8 mouse cellular contexts compared by ENCODE assay signal in the genomic region with DNA sequence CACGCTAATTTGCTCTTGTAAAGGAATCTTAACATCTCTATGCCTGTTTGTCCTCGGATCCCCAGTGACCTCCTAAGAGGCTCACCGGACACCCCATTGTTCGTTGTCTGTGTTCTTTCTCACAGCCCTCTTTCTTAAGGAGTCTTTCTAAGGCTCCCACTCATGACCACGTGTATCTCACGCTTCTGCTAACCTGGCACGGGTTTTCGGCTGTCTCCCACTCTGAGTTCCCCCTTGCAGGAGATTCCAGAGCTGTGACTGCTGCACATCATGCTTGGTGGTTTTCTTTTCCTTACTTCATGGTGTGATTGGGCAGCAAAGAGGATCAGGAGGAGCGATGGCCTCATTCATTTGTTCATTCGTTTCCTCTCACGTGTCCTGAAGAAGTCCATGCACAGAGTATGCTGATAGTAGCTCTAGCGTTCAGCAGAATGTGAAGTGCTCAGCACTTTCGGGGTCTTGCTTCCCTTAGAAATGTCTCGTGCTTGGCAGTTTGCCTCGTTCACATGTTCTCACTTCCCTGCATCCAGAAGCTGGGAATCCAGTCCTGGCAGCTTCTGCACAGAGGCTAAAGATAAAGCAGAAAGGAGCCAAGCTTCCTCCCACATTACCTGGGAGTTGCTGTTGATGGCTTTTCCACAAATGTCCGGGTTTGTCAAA.
DNase-seq lines count a peak whose midpoint lies in the region; ATAC-seq and TF ChIP-seq lines count a peak whose summit lies in the region.

No protein-coding gene starts in this region.

- WGBS in embryonic facial prominence, embryonic 14.5 days, result 13% methylated on average over 16 of the region's 16 CpGs
- 17% methylated on average over 16 of the region's 16 CpGs for WGBS in heart, embryonic 12.5 days
- 32% methylated on average over 16 of the region's 16 CpGs for WGBS in liver, embryonic 14.5 days (ENCODE audit: insufficient replicate concordance)
- WGBS in neural tube, embryonic 12.5 days, result 19% methylated on average over 16 of the region's 16 CpGs

- peak; percentile 60 for ATAC-seq in embryonic facial prominence, embryonic 14.5 days (ENCODE audit: low read depth)
- peak; percentile 77; the same call in 1 of the 2 replicates for ATAC-seq in heart, embryonic 12.5 days (ENCODE audit: insufficient number of reproducible peaks, low FRiP score)
- ATAC-seq in liver, embryonic 14.5 days (ENCODE audit: insufficient read depth), result no peak
- ATAC-seq in neural tube, embryonic 12.5 days (ENCODE audit: low FRiP score, low read depth), result no peak
- no peak for ATAC-seq in cerebellum, adult (ENCODE audit: insufficient number of reproducible peaks, low FRiP score, low TSS enrichment)

- H3K27me3 ChIP-seq in embryonic facial prominence, embryonic 14.5 days (replicated peaks; ENCODE audit: control insufficient read depth, insufficient read depth, low read length), result no peaks in the 10 kb centered on the region
- peaks cover 14% of the 10 kb centered on the region for H3K27me3 ChIP-seq in heart, embryonic 12.5 days (replicated peaks)
- peaks cover 12% of the 10 kb centered on the region for H3K27me3 ChIP-seq in liver, embryonic 14.5 days (ENCODE audit: control insufficient read depth, insufficient read depth, low read length)
- H3K27me3 ChIP-seq in neural tube, embryonic 12.5 days (replicated peaks), result peaks cover 10% of the 10 kb centered on the region; the same call in 1 of the 2 replicates

- 0 out of 2 replicates have a peak overlapping the region, but pooled peaks have one; percentile 20 for H3K9ac ChIP-seq in embryonic facial prominence, embryonic 14.5 days (ENCODE audit: low read depth, low read length)
- H3K9ac ChIP-seq in heart, embryonic 12.5 days, result peak overlapping the region; percentile 42; the same call in 1 of the 2 replicates
- H3K9ac ChIP-seq in liver, embryonic 14.5 days (replicated peaks), result no peak overlapping the region
- H3K9ac ChIP-seq in neural tube, embryonic 12.5 days, result no peak overlapping the region

- H3K4me3 ChIP-seq in brown adipose tissue, adult 24 weeks (ENCODE audit: insufficient read depth, low read depth, low read length), result peak overlapping the region; percentile 33
- H3K4me3 ChIP-seq in embryonic facial prominence, embryonic 14.5 days (ENCODE audit: low read depth, low read length), result peak overlapping the region; percentile 10; the same call in 1 of the 2 replicates
- peak overlapping the region; percentile 14; the same call in 1 of the 2 replicates for H3K4me3 ChIP-seq in heart, embryonic 12.5 days
- no peak overlapping the region for H3K4me3 ChIP-seq in liver, embryonic 14.5 days (ENCODE audit: insufficient read depth in 1 of 2, low read depth in 2 of 2, low read length in 2 of 2)
- H3K4me3 ChIP-seq in neural tube, embryonic 12.5 days, result no peak overlapping the region

- peak; percentile 92 for DNase-seq in embryonic facial prominence, embryonic 14.5 days (ENCODE audit: low spot score)
- DNase-seq in kidney, adult 9 months, result peak; percentile 80
- no peak for DNase-seq in liver, embryonic 14.5 days (ENCODE audit: low read depth in 3 of 3, low spot score in 3 of 3)
- no peak for DNase-seq in spleen, postnatal 4 days (ENCODE audit: low spot score in 2 of 2)

- peaks cover 13% of the 10 kb centered on the region for H3K4me1 ChIP-seq in brown adipose tissue, adult 24 weeks (ENCODE audit: control insufficient read depth, insufficient read depth, insufficient read length, low read length)
- H3K4me1 ChIP-seq in embryonic facial prominence, embryonic 14.5 days (ENCODE audit: control insufficient read depth, insufficient read depth, low read length), result peaks cover 36% of the 10 kb centered on the region
- peaks cover 32% of the 10 kb centered on the region for H3K4me1 ChIP-seq in heart, embryonic 12.5 days (replicated peaks)
- H3K4me1 ChIP-seq in liver, embryonic 14.5 days (replicated peaks; ENCODE audit: control insufficient read depth in 2 of 2, insufficient read depth in 2 of 2, low read length in 1 of 2), result peaks cover 3 to 15% of the 10 kb centered on the region in 2 experiments
- peaks cover 30% of the 10 kb centered on the region for H3K4me1 ChIP-seq in neural tube, embryonic 12.5 days

- H3K27ac ChIP-seq in brown adipose tissue, adult 24 weeks (replicated peaks; ENCODE audit: low read depth, low read length), result peak overlapping the region; percentile 70
- H3K27ac ChIP-seq in embryonic facial prominence, embryonic 14.5 days (replicated peaks; ENCODE audit: low read depth, low read length), result peak overlapping the region; percentile 74
- H3K27ac ChIP-seq in heart, embryonic 12.5 days (ENCODE audit: poor library complexity, severe bottlenecking), result peak overlapping the region; percentile 48; the same call in 1 of the 2 replicates
- H3K27ac ChIP-seq in liver, embryonic 14.5 days, result no peak overlapping the region
- no peak overlapping the region for H3K27ac ChIP-seq in neural tube, embryonic 12.5 days

- TF ChIP-seq EP300 in liver, embryonic 14.5 days (IDR thresholded peaks at IDR 0.05; ENCODE audit: low read depth), result 0 out of 2 replicates have a peak, but pooled peaks have one; percentile 8

- peak overlapping the region; percentile 53 for H3K4me2 ChIP-seq in embryonic facial prominence, embryonic 14.5 days (ENCODE audit: low read depth, low read length)
- peak overlapping the region; percentile 57 for H3K4me2 ChIP-seq in heart, embryonic 12.5 days
- H3K4me2 ChIP-seq in liver, embryonic 14.5 days (ENCODE audit: low read depth), result no peak overlapping the region
- H3K4me2 ChIP-seq in neural tube, embryonic 12.5 days (replicated peaks), result peak overlapping the region; percentile 52

- no peaks in the 10 kb centered on the region for H3K9me3 ChIP-seq in embryonic facial prominence, embryonic 14.5 days (ENCODE audit: control insufficient read depth, low read length)
- no peaks in the 10 kb centered on the region for H3K9me3 ChIP-seq in heart, embryonic 12.5 days (replicated peaks)
- H3K9me3 ChIP-seq in liver, embryonic 14.5 days (ENCODE audit: control insufficient read depth, low read length), result no peaks in the 10 kb centered on the region
- H3K9me3 ChIP-seq in neural tube, embryonic 12.5 days, result no peaks in the 10 kb centered on the region

- no peaks in the 10 kb centered on the region for H3K36me3 ChIP-seq in embryonic facial prominence, embryonic 14.5 days (ENCODE audit: control insufficient read depth, insufficient read depth, low read length)
- H3K36me3 ChIP-seq in heart, embryonic 12.5 days, result no peaks in the 10 kb centered on the region
- H3K36me3 ChIP-seq in liver, embryonic 14.5 days (replicated peaks; ENCODE audit: control insufficient read depth, insufficient read depth, low read depth), result no peaks in the 10 kb centered on the region
- no peaks in the 10 kb centered on the region for H3K36me3 ChIP-seq in neural tube, embryonic 12.5 days

- no peak for TF ChIP-seq CTCF in liver, embryonic 14.5 days (IDR thresholded peaks at IDR 0.05; ENCODE audit: low read depth)

Comparison
In these comparisons a context has a peak if more than half of its experiments do, and no peak if none do; other contexts are left out.
1. H3K27ac ChIP-seq: peak in brown adipose tissue, adult 24 weeks (single experiment), embryonic facial prominence, embryonic 14.5 days (single experiment) and heart, embryonic 12.5 days (single experiment); none in liver, embryonic 14.5 days (single experiment) and neural tube, embryonic 12.5 days (single experiment).
2. H3K4me3 ChIP-seq: peak in brown adipose tissue, adult 24 weeks (single experiment), embryonic facial prominence, embryonic 14.5 days (single experiment) and heart, embryonic 12.5 days (single experiment); none in liver, embryonic 14.5 days (0 of 2) and neural tube, embryonic 12.5 days (single experiment).
3. ATAC-seq: peak in embryonic facial prominence, embryonic 14.5 days (single experiment) and heart, embryonic 12.5 days (single experiment); none in liver, embryonic 14.5 days (single experiment), neural tube, embryonic 12.5 days (single experiment) and cerebellum, adult (single experiment).
4. DNase-seq: peak in embryonic facial prominence, embryonic 14.5 days (single experiment) and kidney, adult 9 months (single experiment); none in liver, embryonic 14.5 days (0 of 3) and spleen, postnatal 4 days (0 of 2).
5. H3K9ac ChIP-seq: peak in embryonic facial prominence, embryonic 14.5 days (single experiment) and heart, embryonic 12.5 days (single experiment); none in liver, embryonic 14.5 days (single experiment) and neural tube, embryonic 12.5 days (single experiment).